Mouse (Mus musculus): ENCODE results near the gene Gm7735. TPM values are rescaled to one million over a fixed set of nuclear protein-coding genes. Genes with fewer than 3 reads are reported as not detected.

The Gm7735 gene
- total RNA-seq (2023; ENCODE audit: inconsistent age) = not detected in 4 replicates

GRCm38 (mm10) chr16:89169190-89169589, at the start of gene Gm7735:
Gm7735 (plus strand) TSS chr16:89169490.

GRCm38 (mm10) chr16:89140551-89140950, 28.7 kb upstream of the Gm7735 start, which contains the start of gene Gm6358:
Gm6358 (plus strand) TSS chr16:89140851.

GRCm38 (mm10) chr16:89150786-89151185, 18.5 kb upstream of the Gm7735 start, which contains the start of gene Gm10061:
Gm10061 (plus strand) TSS chr16:89151086.

GRCm38 (mm10) chr16:89157652-89158051, 11.6 kb upstream of the Gm7735 start, which contains the start of gene Gm9789:
Gm9789 (plus strand) TSS chr16:89157952.

GRCm38 (mm10) chr16:89174435-89174834, 5.1 kb downstream of the Gm7735 start, which contains the start of gene 1110057P08Rik:
1110057P08Rik (plus strand) TSS chr16:89174735.

GRCm38 (mm10) chr16:89205561-89205960, 36.3 kb downstream of the Gm7735 start, which contains the start of gene Krtap20-2:
Krtap20-2 (plus strand) TSS chr16:89205861.

Other genes with a start within 250 kb of the Gm7735 start
- gene Krtap19-9b, start 237.2 kb upstream of the Gm7735 start, total RNA-seq (2023; ENCODE audit: inconsistent age) = not detected in 4 replicates
- gene Krtap16-3, start 206.6 kb upstream of the Gm7735 start, total RNA-seq (2023; ENCODE audit: inconsistent age) = not detected in 4 replicates
- gene Krtap22-2, start 158.7 kb upstream of the Gm7735 start, total RNA-seq (2023; ENCODE audit: inconsistent age) = not detected in 4 replicates
- gene Gm10229, start 154.2 kb upstream of the Gm7735 start, total RNA-seq (2023; ENCODE audit: inconsistent age) = not detected in 4 replicates
- not detected in 4 replicates for gene Krtap6-1, start 137.8 kb upstream of the Gm7735 start, total RNA-seq (2023; ENCODE audit: inconsistent age)
- not detected in 4 replicates for gene Gm10228, start 128.0 kb upstream of the Gm7735 start, total RNA-seq (2023; ENCODE audit: inconsistent age)
- gene Krtap6-5, start 121.6 kb upstream of the Gm7735 start, total RNA-seq (2023; ENCODE audit: inconsistent age) = not detected in 4 replicates
- not detected in 4 replicates for gene 1110025L11Rik, start 105.5 kb upstream of the Gm7735 start, total RNA-seq (2023; ENCODE audit: inconsistent age)
- gene Krtap6-3, start 85.5 kb upstream of the Gm7735 start, total RNA-seq (2023; ENCODE audit: inconsistent age) = not detected in 4 replicates
- not detected in 4 replicates for gene Gm6358, start 28.6 kb upstream of the Gm7735 start, total RNA-seq (2023; ENCODE audit: inconsistent age)
- not detected in 4 replicates for gene Gm10061, start 18.4 kb upstream of the Gm7735 start, total RNA-seq (2023; ENCODE audit: inconsistent age)
- gene Gm9789, start 11.5 kb upstream of the Gm7735 start, total RNA-seq (2023; ENCODE audit: inconsistent age) = not detected in 4 replicates
- gene 1110057P08Rik, start 5.2 kb downstream of the Gm7735 start, total RNA-seq (2023; ENCODE audit: inconsistent age) = not detected in 4 replicates
- not detected in 4 replicates for gene Krtap20-2, start 36.4 kb downstream of the Gm7735 start, total RNA-seq (2023; ENCODE audit: inconsistent age)
- not detected in 4 replicates for gene Krtap21-1, start 234.4 kb downstream of the Gm7735 start, total RNA-seq (2023; ENCODE audit: inconsistent age)

All from B cell, adult (primary cell).